Mouse (Mus musculus): Measurements from ENCODE around the gene Myoz2. TPM values are rescaled to one million over a fixed set of nuclear protein-coding genes. Genes with fewer than 3 reads are reported as not detected.

Myoz2 gene
- polyA plus RNA-seq, 1 experiment from 2014 or later = not detected

- no peak for DNase-seq (ENCODE audit: low spot score)
- 32% methylated on average over 3 of the region's 3 CpGs for WGBS
Observed at GRCm38 (mm10) chr3:123025634-123026033, 9.2 kb downstream of the Myoz2 start.

GRCm38 (mm10) chr3:123024496-123025234 is 10.2 kb downstream of the Myoz2 start:
- no peaks in the 10 kb centered on the region for H3K27me3 ChIP-seq (replicated peaks; ENCODE audit: control insufficient read depth, insufficient read depth, low read length)
- no peak overlapping the region for H3K27ac ChIP-seq (ENCODE audit: low read depth, low read length)
- 85% methylated on average over 9 of the region's 9 CpGs for whole genome bisulfite sequencing
- H3K4me1 ChIP-seq (ENCODE audit: control insufficient read depth, insufficient read depth, low read length) = no peaks in the 10 kb centered on the region
- H3K4me3 ChIP-seq (ENCODE audit: low read depth, low read length) = no peak overlapping the region
- no peaks in the 10 kb centered on the region for H3K36me3 ChIP-seq (ENCODE audit: control insufficient read depth, insufficient read depth, low read length)
- H3K4me2 ChIP-seq (ENCODE audit: low read length) = no peak overlapping the region
- ATAC-seq = no peak
- DNase-seq (ENCODE audit: low spot score) = no peak
- H3K9ac ChIP-seq (ENCODE audit: low read length) = no peak overlapping the region
- H3K9me3 ChIP-seq (replicated peaks; ENCODE audit: control insufficient read depth, low read length) = no peaks in the 10 kb centered on the region

More at GRCm38 (mm10) chr3:123025634-123026033, 9.2 kb downstream of the Myoz2 start:
- no peak overlapping the region for H3K9ac ChIP-seq (ENCODE audit: low read length)
- H3K9me3 ChIP-seq (replicated peaks; ENCODE audit: control insufficient read depth, low read length) = no peaks in the 10 kb centered on the region
- H3K4me1 ChIP-seq (ENCODE audit: control insufficient read depth, insufficient read depth, low read length) = no peaks in the 10 kb centered on the region
- H3K4me2 ChIP-seq (ENCODE audit: low read length) = no peak overlapping the region
- H3K36me3 ChIP-seq (ENCODE audit: control insufficient read depth, insufficient read depth, low read length) = no peaks in the 10 kb centered on the region
- no peak for ATAC-seq
- no peak overlapping the region for H3K4me3 ChIP-seq (ENCODE audit: low read depth, low read length)
- no peaks in the 10 kb centered on the region for H3K27me3 ChIP-seq (replicated peaks; ENCODE audit: control insufficient read depth, insufficient read depth, low read length)
- H3K27ac ChIP-seq (ENCODE audit: low read depth, low read length) = no peak overlapping the region

- Histone ChIP-seq H3K4me1 (ENCODE audit: control insufficient read depth, insufficient read depth, low read length) (no peaks in the 10 kb centered on the region), H3K4me3 (ENCODE audit: low read depth, low read length) (no peak overlapping the region), H3K27ac (ENCODE audit: low read depth, low read length) (no peak overlapping the region), H3K4me2 (ENCODE audit: low read length) (no peak overlapping the region), H3K27me3 (replicated peaks; ENCODE audit: control insufficient read depth, insufficient read depth, low read length) (no peaks in the 10 kb centered on the region), H3K36me3 (ENCODE audit: control insufficient read depth, insufficient read depth, low read length) (no peaks in the 10 kb centered on the region), H3K9me3 (replicated peaks; ENCODE audit: control insufficient read depth, low read length) (no peaks in the 10 kb centered on the region), H3K9ac (ENCODE audit: low read length) (no peak overlapping the region)
- ATAC-seq = no peak
- 91% methylated on average over 2 of the region's 2 CpGs for WGBS
- DNase-seq (ENCODE audit: low spot score) = no peak
Observed at GRCm38 (mm10) chr3:123018792-123019191, 16.0 kb downstream of the Myoz2 start.

GRCm38 (mm10) chr3:123013476-123013875 is 21.3 kb downstream of the Myoz2 start:
- H3K27me3 ChIP-seq (replicated peaks; ENCODE audit: control insufficient read depth, insufficient read depth, low read length) = no peaks in the 10 kb centered on the region
- H3K9me3 ChIP-seq (replicated peaks; ENCODE audit: control insufficient read depth, low read length) = no peaks in the 10 kb centered on the region
- no peaks in the 10 kb centered on the region for H3K36me3 ChIP-seq (ENCODE audit: control insufficient read depth, insufficient read depth, low read length)
- no peak for DNase-seq (ENCODE audit: low spot score)
- ATAC-seq = no peak
- no peaks in the 10 kb centered on the region for H3K4me1 ChIP-seq (ENCODE audit: control insufficient read depth, insufficient read depth, low read length)
- no peak overlapping the region for H3K4me3 ChIP-seq (ENCODE audit: low read depth, low read length)
- 90% methylated on average over 14 of the region's 14 CpGs for WGBS
- H3K4me2 ChIP-seq (ENCODE audit: low read length) = no peak overlapping the region
- no peak overlapping the region for H3K27ac ChIP-seq (ENCODE audit: low read depth, low read length)
- H3K9ac ChIP-seq (ENCODE audit: low read length) = no peak overlapping the region

GRCm38 (mm10) chr3:123009417-123009816 is 25.4 kb downstream of the Myoz2 start:
- DNase-seq (ENCODE audit: low spot score) (peak; percentile 2), ATAC-seq (no peak)
- Histone ChIP-seq H3K36me3 (ENCODE audit: control insufficient read depth, insufficient read depth, low read length) (no peaks in the 10 kb centered on the region), H3K27me3 (replicated peaks; ENCODE audit: control insufficient read depth, insufficient read depth, low read length) (no peaks in the 10 kb centered on the region), H3K4me3 (ENCODE audit: low read depth, low read length) (no peak overlapping the region), H3K27ac (ENCODE audit: low read depth, low read length) (no peak overlapping the region), H3K4me2 (ENCODE audit: low read length) (no peak overlapping the region), H3K9me3 (replicated peaks; ENCODE audit: control insufficient read depth, low read length) (no peaks in the 10 kb centered on the region), H3K9ac (ENCODE audit: low read length) (no peak overlapping the region), H3K4me1 (ENCODE audit: control insufficient read depth, insufficient read depth, low read length) (no peaks in the 10 kb centered on the region)
- 61% methylated on average over 6 of the region's 6 CpGs for WGBS

- H3K27me3 ChIP-seq (replicated peaks; ENCODE audit: control insufficient read depth, insufficient read depth, low read length) = no peaks in the 10 kb centered on the region
- no peak overlapping the region for H3K4me2 ChIP-seq (ENCODE audit: low read length)
- no peak for DNase-seq (ENCODE audit: low spot score)
- no peak overlapping the region for H3K27ac ChIP-seq (ENCODE audit: low read depth, low read length)
- no peak overlapping the region for H3K4me3 ChIP-seq (ENCODE audit: low read depth, low read length)
- no peaks in the 10 kb centered on the region for H3K9me3 ChIP-seq (replicated peaks; ENCODE audit: control insufficient read depth, low read length)
- ATAC-seq = no peak
- WGBS = 88% methylated on average over 10 of the region's 10 CpGs
- H3K36me3 ChIP-seq (ENCODE audit: control insufficient read depth, insufficient read depth, low read length) = no peaks in the 10 kb centered on the region
- no peak overlapping the region for H3K9ac ChIP-seq (ENCODE audit: low read length)
- no peaks in the 10 kb centered on the region for H3K4me1 ChIP-seq (ENCODE audit: control insufficient read depth, insufficient read depth, low read length)
Observed at GRCm38 (mm10) chr3:123007386-123007785, 27.4 kb downstream of the Myoz2 start.

GRCm38 (mm10) chr3:123001053-123001452 is 33.8 kb downstream of the Myoz2 start:
- no peak for ATAC-seq
- Histone ChIP-seq H3K4me1 (ENCODE audit: control insufficient read depth, insufficient read depth, low read length) (no peaks in the 10 kb centered on the region), H3K36me3 (ENCODE audit: control insufficient read depth, insufficient read depth, low read length) (no peaks in the 10 kb centered on the region), H3K4me2 (ENCODE audit: low read length) (no peak overlapping the region), H3K4me3 (ENCODE audit: low read depth, low read length) (no peak overlapping the region), H3K9ac (ENCODE audit: low read length) (no peak overlapping the region), H3K27ac (ENCODE audit: low read depth, low read length) (no peak overlapping the region), H3K9me3 (replicated peaks; ENCODE audit: control insufficient read depth, low read length) (no peaks in the 10 kb centered on the region), H3K27me3 (replicated peaks; ENCODE audit: control insufficient read depth, insufficient read depth, low read length) (no peaks in the 10 kb centered on the region)
- DNase-seq (ENCODE audit: low spot score) = no peak
- WGBS = 46% methylated on average over 3 of the region's 3 CpGs

GRCm38 (mm10) chr3:122998511-122998910 is 36.3 kb downstream of the Myoz2 start:
- Histone ChIP-seq H3K9ac (ENCODE audit: low read length) (no peak overlapping the region), H3K4me2 (ENCODE audit: low read length) (no peak overlapping the region), H3K27me3 (replicated peaks; ENCODE audit: control insufficient read depth, insufficient read depth, low read length) (no peaks in the 10 kb centered on the region), H3K36me3 (ENCODE audit: control insufficient read depth, insufficient read depth, low read length) (no peaks in the 10 kb centered on the region), H3K4me1 (ENCODE audit: control insufficient read depth, insufficient read depth, low read length) (no peaks in the 10 kb centered on the region), H3K9me3 (replicated peaks; ENCODE audit: control insufficient read depth, low read length) (no peaks in the 10 kb centered on the region), H3K27ac (ENCODE audit: low read depth, low read length) (no peak overlapping the region), H3K4me3 (ENCODE audit: low read depth, low read length) (no peak overlapping the region)
- 69% methylated on average over 8 of the region's 8 CpGs for WGBS
- DNase-seq (ENCODE audit: low spot score) (no peak), ATAC-seq (no peak)

- Histone ChIP-seq H3K4me1 (ENCODE audit: control insufficient read depth, insufficient read depth, low read length) (no peaks in the 10 kb centered on the region), H3K27me3 (replicated peaks; ENCODE audit: control insufficient read depth, insufficient read depth, low read length) (no peaks in the 10 kb centered on the region), H3K36me3 (ENCODE audit: control insufficient read depth, insufficient read depth, low read length) (no peaks in the 10 kb centered on the region), H3K9me3 (replicated peaks; ENCODE audit: control insufficient read depth, low read length) (no peaks in the 10 kb centered on the region), H3K4me3 (ENCODE audit: low read depth, low read length) (no peak overlapping the region), H3K27ac (ENCODE audit: low read depth, low read length) (no peak overlapping the region), H3K9ac (ENCODE audit: low read length) (no peak overlapping the region), H3K4me2 (ENCODE audit: low read length) (no peak overlapping the region)
- WGBS = 75% methylated on average over 1 of the region's 1 CpGs
- no peak for DNase-seq (ENCODE audit: low spot score)
- ATAC-seq = no peak
Observed at GRCm38 (mm10) chr3:122996968-122997367, 37.8 kb downstream of the Myoz2 start.

Data from forebrain, embryonic 14.5 days (tissue).